Mouse (Mus musculus) liver, embryonic 14.5 days (tissue): Measurements from ENCODE around the gene Zfp180. TPM values are rescaled to one million over a fixed set of nuclear protein-coding genes. Genes with fewer than 3 reads are reported as not detected.
A peak's percentile ranks its signal among the peaks of the same experiment; 100 is the strongest.
"Not testable (repeated sequence)": the region's sequence is repeated elsewhere in the genome, so short reads cannot be mapped to it uniquely, and the experiment has no call there.

Experiments used
- ATAC-seq: fragments of 200-750 bp; cut with Nextera tagmentation; 2 replicates; pipeline ENCODE4 v1.8.0; 2017; ENCODE audit warnings: moderate number of reproducible peaks, mild to moderate bottlenecking, moderate library complexity; ENCODE audit not compliant: insufficient read depth
- DNase-seq, 3 experiments: peaks; one replicate each; pipeline ENCODE4 v3.0.0-alpha.2; 2012 to 2013; ENCODE audit warnings: low read depth in 3 of 3, low spot score in 3 of 3
- H3K27ac ChIP-seq: fragments of 300-500 bp; sonication (generic); 2 replicates; pipeline ENCODE4 v1.5.1; 2014; ENCODE audit warnings: moderate library complexity, mild to moderate bottlenecking, control low read depth, inconsistent platforms
- H3K27me3 ChIP-seq: fragments of 300-500 bp; sonication (generic); 2 replicates; pipeline ENCODE4 v1.6.1; 2014; ENCODE audit warnings: mild to moderate bottlenecking, low read length, moderate library complexity; ENCODE audit not compliant: control insufficient read depth, insufficient read depth
- H3K36me3 ChIP-seq: fragments of 300-500 bp; sonication (generic); replicated peaks from 2 replicates; pipeline ENCODE4 v1.6.1; 2014; ENCODE audit warnings: low read depth; ENCODE audit not compliant: control insufficient read depth, insufficient read depth
- H3K4me1 ChIP-seq, 2 experiments: fragments of 200-500 bp in 1 of 2; fragments of 300-500 bp in 1 of 2; sonication (generic) in 1 of 2; replicated peaks; 2 replicates each; pipeline ENCODE4 v1.6.1; 2012 to 2014; ENCODE audit warnings: antibody characterized with exemption in 1 of 2, inconsistent platforms in 1 of 2, low read length in 1 of 2; ENCODE audit not compliant: control insufficient read depth in 2 of 2, insufficient read depth in 2 of 2
- H3K4me2 ChIP-seq: fragments of 300-500 bp; sonication (generic); 2 replicates; pipeline ENCODE4 v1.6.1; 2014; ENCODE audit warnings: low read depth, mild to moderate bottlenecking, control low read depth, moderate library complexity
- H3K4me3 ChIP-seq, 2 experiments: fragments of 200-500 bp in 1 of 2; fragments of 300-500 bp in 1 of 2; sonication (generic) in 1 of 2; 2 replicates each; pipeline ENCODE4 v1.5.1; 2012 to 2014; ENCODE audit warnings: low read depth in 2 of 2, low read length in 2 of 2, mild to moderate bottlenecking in 2 of 2, control low read depth in 1 of 2, inconsistent platforms in 1 of 2, moderate library complexity in 1 of 2; ENCODE audit not compliant: insufficient read depth in 1 of 2
- H3K9ac ChIP-seq: fragments of 300-500 bp; sonication (generic); replicated peaks from 2 replicates; pipeline ENCODE4 v1.6.1; 2014; ENCODE audit warnings: mild to moderate bottlenecking, control low read depth, moderate library complexity
- H3K9me3 ChIP-seq: fragments of 300-500 bp; sonication (generic); 2 replicates; pipeline ENCODE4 v1.6.1; 2016; ENCODE audit warnings: low read length, mixed read lengths; ENCODE audit not compliant: control insufficient read depth
- CTCF ChIP-seq: IDR thresholded peaks from 2 replicates; pipeline ENCODE4 v1.5.1; 2016; ENCODE audit warnings: antibody characterized with exemption, low read depth, control low read depth
- EP300 ChIP-seq: IDR thresholded peaks from 2 replicates; pipeline ENCODE4 v1.6.1; 2016; ENCODE audit warnings: antibody characterized with exemption, low read depth
- WGBS: fragments of 180-500 bp; shearing (Covaris S2); extraction: QIAGEN DNeasy Blood & Tissue Kit; methylation state at CpG from one replicate; pipeline ENCODE4 v1.1.7; 2014; ENCODE audit not compliant: insufficient replicate concordance; 5-methylcytosine and 5-hydroxymethylcytosine counted together
- polyA plus RNA-seq, 2 experiments: library from polyadenylated mRNA; depleted of rRNA in 1 of 2; stranded (reverse) in 1 of 2; unstranded in 1 of 2; fragments of >200 nt; fragmentation: Nextera tagmentation in 1 of 2; extraction: Ambion mirVana in 1 of 2; gene quantifications; 2 replicates each; pipeline versions ENCODE4 v1.2.1 to v1.2.3; 2012 to 2014

Zfp180 gene
- polyA plus RNA-seq (2012; rRNA removed): 7.7 and 9.3 TPM in 2 replicates
- 8.6 and 10.2 TPM in 2 replicates for polyA plus RNA-seq (2014; fragmentation: Nextera tagmentation; extraction: Ambion mirVana)

GRCm38 (mm10) chr7:24081634-24082431 lies at the start of gene Zfp180:
Zfp180 (plus strand) TSS chr7:24081924.
- peak within 1 kb of the TSS; percentile 75 for H3K9ac ChIP-seq
- peaks cover 3 to 13% of the 10 kb centered on the region in 2 experiments for H3K4me1 ChIP-seq
- H3K4me3 ChIP-seq: peak within 1 kb of the TSS; percentile 63 to 69

GRCm38 (mm10) chr7:24052660-24053304 lies 28.9 kb upstream of the Zfp180 start, which contains the start of gene Vmn1r183:
Vmn1r183 (plus strand) TSS chr7:24053254.
- no peaks in the 10 kb centered on the region for H3K4me1 ChIP-seq

More at GRCm38 (mm10) chr7:24081634-24082431, at the start of gene Zfp180:
- peak within 1 kb of the TSS; percentile 84 for H3K4me2 ChIP-seq
- no peaks in the 10 kb centered on the region for H3K9me3 ChIP-seq
- TF ChIP-seq EP300: no peak
- TF ChIP-seq CTCF: no peak
- peak; percentile 93 to 95 (median 94) for DNase-seq
- H3K36me3 ChIP-seq: peaks cover 3% of the 10 kb centered on the region; the same call in 1 of the 2 replicates
- no peaks in the 10 kb centered on the region for H3K27me3 ChIP-seq
- H3K27ac ChIP-seq: peak within 1 kb of the TSS; percentile 79
- 18% methylated on average over 44 of the region's 44 CpGs for WGBS
- ATAC-seq: peak; percentile 95

GRCm38 (mm10) chr7:24074424-24074823 lies 7.3 kb upstream of the Zfp180 start:
- not testable (repeated sequence) for H3K27me3 ChIP-seq, H3K4me2 ChIP-seq, H3K36me3 ChIP-seq, H3K9me3 ChIP-seq, H3K9ac ChIP-seq, H3K4me1 ChIP-seq, H3K27ac ChIP-seq, DNase-seq, ATAC-seq, H3K4me3 ChIP-seq
- 38% methylated on average over 1 of the region's 1 CpGs for WGBS

More at GRCm38 (mm10) chr7:24052660-24053304, 28.9 kb upstream of the Zfp180 start, which contains the start of gene Vmn1r183:
- no peak within 1 kb of the TSS for H3K9ac ChIP-seq
- WGBS: 49% methylated on average over 4 of the region's 4 CpGs
- ATAC-seq (no peak), DNase-seq (no peak)
- no peak within 1 kb of the TSS for H3K27ac ChIP-seq
- H3K4me2 ChIP-seq: no peak within 1 kb of the TSS
- no peak for TF ChIP-seq CTCF
- no peak for TF ChIP-seq EP300
- H3K27me3 ChIP-seq: no peaks in the 10 kb centered on the region
- H3K9me3 ChIP-seq: no peaks in the 10 kb centered on the region
- H3K36me3 ChIP-seq: no peaks in the 10 kb centered on the region
- H3K4me3 ChIP-seq: no peak within 1 kb of the TSS

- Histone ChIP-seq H3K4me2 (peak overlapping the region; percentile 84), H3K4me1 (peaks cover 3 to 13% of the 10 kb centered on the region in 2 experiments), H3K9me3 (no peaks in the 10 kb centered on the region), H3K27me3 (no peaks in the 10 kb centered on the region), H3K27ac (peak overlapping the region; percentile 79), H3K4me3 (peak overlapping the region; percentile 63 to 69), H3K36me3 (peaks cover 9% of the 10 kb centered on the region), H3K9ac (peak overlapping the region; percentile 75)
- ATAC-seq: peak; percentile 56
- 31% methylated on average over 15 of the region's 15 CpGs for WGBS
- TF ChIP-seq EP300 (no peak), CTCF (no peak)
- DNase-seq: peak in 2 of 3 experiments; percentile 13 to 18
Measured at GRCm38 (mm10) chr7:24082457-24083235, 922 bp downstream of the Zfp180 start.
